Mouse (Mus musculus): ENCODE measurements at regions not wholly inside any gene's neighbourhood (a gene's known extent, or its start where the extent isn't known, plus 50 kb on each side); places are given as distances from the start of the nearest gene placed in this dataset.

DNA sequence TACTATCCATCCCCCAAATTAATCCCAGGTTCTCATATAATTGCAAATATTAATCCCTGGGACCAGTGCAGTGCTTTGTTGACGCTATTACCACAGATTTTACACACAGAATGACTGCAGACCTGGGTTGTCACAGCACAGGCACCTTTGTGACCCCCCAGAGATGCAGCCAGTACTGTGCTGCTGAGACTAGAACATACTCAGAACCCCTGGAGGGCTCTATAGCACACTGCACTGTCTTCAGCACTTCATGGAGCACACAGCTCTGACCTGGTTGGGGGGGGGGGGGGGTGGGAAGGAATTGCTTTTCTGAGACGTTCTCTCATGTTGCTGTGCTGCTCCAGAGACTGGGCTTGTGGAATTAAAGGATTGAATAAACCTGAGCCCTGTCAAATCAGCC lies 154.9 kb upstream of the Gm34302 start:
- no peak for ATAC-seq

DNA sequence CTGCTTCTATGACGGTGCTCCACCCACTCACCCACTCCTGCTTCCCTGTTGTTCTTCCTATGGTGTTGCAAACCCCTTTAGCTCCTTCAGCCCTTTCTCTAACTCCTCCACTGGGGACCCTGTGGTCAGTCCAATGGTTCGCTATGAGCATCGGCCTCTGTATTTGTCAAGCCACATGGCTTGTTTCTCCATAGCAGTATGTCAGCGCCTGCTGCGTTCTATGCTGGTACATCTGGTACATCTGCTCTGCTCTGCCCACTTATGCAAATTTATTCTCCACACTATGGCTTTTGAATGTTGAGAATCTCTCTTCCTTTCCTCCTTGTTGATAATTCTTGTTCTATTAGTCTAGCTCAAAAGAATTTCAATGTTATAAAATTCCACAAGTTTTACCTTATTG lies 154.2 kb upstream of the Gm34302 start:
- ATAC-seq = no peak

DNA sequence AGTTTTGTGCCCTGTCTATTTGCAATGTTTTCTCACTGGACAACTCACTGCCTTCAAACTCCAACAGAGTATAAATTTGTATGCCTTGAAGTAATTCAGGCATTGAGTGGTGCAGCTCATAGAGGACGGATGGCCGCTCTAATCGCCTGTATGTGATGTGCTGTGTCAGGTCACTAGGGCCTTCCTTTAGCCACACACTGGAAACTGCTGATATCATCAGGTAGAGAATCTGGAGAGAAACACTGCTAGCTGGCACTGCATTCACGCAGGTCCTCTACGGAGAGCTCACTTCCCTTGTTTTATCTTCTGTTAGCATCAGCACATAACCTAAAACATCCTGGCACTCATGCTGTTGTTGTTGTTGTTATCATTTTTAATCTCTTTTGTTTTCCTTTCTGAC lies 144.0 kb upstream of the Gm34302 start:
- no peak for ATAC-seq

GRCm38 (mm10) chr3:63616127-63616526 lies 132.4 kb upstream of the Gm34302 start:
- no peak for ATAC-seq

DNA sequence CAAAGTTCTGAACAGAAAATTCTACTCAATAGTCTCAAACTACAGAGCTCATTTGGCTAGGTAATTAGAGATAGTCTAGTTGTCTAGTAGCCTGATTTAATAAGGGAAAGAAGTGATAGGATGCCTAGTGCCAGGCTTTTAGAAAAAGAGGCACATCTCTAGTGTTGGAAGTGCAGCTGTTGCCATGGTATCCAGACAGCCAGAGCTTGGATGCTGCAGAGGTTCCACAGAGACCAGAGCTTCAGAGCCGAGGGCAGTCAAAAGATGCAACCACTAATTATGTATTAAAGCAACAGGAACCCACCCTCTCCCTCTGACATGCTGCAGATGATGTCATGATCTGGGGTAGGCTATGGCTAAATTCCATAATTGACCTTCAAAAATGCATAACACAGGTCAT lies 130.0 kb upstream of the Gm34302 start:
- no peak for ATAC-seq

DNA sequence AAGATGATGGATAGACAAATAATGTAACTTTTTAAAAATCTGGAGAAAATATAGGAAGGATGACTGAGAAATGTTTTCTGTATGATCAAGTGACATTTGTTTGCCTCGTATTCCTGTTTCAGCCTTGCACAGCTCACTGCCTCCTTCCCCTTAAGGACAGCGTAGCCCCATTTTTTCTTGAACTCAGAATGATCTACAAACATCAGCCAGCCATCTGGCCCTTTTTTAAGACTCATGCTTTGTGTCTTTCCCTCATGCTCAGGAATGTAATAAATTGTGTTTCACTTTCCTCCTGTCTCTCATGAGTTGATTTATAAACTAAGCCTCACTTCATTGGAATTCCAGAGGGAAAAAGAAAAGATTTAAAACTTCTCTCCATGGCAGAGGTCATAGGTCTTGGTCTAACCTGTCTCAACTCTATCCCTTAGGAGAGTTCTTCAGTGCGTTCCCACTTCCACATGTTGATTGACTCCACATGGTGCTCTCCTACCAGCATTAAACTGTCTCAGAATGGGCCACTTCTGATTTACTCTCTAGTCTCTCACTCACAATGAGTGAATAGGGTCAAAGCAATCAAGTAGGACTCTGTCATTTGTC lies 129.2 kb upstream of the Gm34302 start:
- ATAC-seq = no peak

DNA sequence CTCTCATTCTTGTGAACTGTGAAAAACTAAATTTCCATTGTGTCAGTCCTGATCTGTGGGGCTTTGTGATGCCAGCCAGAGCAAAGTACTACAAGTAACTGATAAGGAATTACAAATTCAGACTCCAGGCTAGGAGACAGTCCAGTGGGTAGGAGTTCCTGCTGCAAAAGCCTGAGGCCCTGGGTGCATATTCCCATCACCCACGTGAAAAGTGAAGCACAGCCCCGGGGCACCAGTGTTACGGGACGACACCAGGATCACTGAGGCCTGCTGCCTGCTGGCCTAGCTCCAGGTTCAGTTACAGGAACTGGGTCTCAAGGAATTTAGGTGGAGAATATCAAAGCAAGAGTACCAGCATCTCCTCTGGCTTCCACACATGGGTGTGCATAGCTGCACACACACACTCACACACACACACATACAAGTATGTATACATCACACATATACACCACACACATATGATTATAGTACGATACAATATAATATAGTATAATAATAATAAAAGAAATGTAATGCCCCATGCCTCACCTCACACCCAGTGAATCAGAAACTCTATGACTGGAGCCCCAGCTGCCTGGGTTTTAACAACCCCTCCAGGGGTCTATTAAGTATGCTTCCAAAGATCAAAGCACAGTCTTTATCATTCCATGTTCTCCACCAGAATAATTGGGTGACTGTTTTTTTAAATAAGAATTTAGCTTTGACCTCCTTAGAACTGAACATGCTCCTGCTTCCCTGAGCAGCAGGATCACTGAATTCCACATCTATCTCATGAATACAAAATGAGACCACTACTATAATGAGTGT lies 126.6 kb upstream of the Gm34302 start:
- no peak for ATAC-seq

GRCm38 (mm10) chr3:63609454-63610112 lies 125.9 kb upstream of the Gm34302 start:
- no peak for ATAC-seq

DNA sequence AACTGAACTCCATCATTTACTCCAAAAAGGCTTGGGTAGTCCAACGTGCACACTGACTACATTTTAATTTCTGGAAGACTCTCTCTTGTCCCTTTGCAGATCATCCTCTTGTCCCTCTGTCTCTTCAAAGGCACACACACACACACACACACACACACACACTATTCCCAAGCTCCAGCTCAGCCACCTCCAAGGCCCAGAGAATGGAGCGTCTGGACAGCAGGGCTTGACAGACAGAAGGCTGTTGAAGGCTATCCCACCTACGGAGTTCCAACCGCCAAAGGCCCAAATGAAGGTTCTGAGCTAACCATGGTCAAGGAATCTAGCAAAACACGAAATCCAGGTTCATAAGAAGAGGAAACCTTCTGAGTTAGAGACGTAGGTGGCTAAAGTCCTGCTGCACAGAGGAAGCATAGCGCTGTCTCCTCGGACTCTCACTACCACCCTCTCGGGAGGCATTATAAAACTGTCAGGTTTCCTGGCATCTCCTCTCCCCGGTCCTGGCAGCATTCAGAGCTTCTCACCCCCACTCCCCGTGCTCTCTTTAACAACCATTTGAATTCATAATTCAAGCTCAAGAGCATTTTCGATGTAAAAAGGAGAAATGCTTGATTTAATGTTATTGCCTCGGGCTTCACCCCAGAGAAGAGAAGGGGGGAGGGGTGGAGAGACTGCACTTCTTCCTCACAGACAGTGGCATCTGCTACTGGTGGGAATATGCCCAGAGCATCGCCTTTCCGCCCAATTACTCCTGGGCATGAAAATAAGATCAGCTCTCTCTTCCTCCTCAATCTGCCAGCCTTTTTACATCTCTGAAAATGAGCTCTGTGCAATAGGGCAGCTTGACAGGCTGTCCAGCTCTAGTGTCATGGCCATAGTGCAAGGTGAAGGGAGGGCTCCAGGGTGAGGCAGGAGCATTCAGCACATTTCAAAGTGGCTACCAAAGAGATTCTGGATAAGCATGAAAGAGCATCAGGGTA lies 99.3 kb upstream of the Gm34302 start:
- no peak for ATAC-seq

- no peak for ATAC-seq
Observed at GRCm38 (mm10) chr3:63582180-63582579, 98.5 kb upstream of the Gm34302 start.

DNA sequence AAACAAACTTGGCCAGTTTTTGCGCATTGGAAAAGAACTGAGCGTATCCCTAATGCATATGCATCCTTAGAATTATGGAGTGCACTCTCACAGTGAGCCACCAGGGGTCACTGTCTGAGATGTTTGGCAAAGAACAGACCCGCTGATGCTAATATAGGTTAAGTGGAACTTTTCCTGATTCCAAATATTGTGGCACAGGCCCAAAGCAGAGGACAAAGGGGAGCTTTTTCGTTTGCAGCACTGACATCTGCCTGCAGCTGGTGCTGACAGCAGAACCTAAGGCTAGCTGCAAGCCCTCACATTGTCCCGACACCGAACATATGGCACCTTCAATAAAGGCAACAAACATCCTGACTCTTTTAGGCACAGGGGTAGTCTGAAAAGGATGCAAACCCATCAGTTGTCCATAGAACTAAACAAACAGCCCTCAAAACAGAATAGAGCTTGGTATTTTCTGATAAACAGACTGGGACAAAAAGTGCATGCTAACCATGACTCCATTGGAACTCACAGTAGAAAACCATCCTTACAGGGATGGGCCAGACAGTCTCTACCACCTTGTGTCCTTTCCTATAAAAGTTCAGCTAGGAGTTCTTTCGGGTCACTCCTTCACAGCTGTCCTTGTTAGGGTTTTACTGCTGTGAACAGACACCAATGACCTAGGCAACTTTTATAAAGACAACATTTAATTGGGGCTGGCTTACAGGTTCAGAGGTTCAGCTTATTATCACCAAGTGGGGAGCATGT lies 87.1 kb upstream of the Gm34302 start:
- peak; percentile 57 for ATAC-seq

GRCm38 (mm10) chr3:63570082-63570481 lies 86.4 kb upstream of the Gm34302 start:
- no peak for ATAC-seq

- ATAC-seq = no peak
Observed at GRCm38 (mm10) chr3:63569004-63569596, 85.4 kb upstream of the Gm34302 start.

- no peak for ATAC-seq
Observed at GRCm38 (mm10) chr3:63567726-63568125, 84.0 kb upstream of the Gm34302 start.

DNA sequence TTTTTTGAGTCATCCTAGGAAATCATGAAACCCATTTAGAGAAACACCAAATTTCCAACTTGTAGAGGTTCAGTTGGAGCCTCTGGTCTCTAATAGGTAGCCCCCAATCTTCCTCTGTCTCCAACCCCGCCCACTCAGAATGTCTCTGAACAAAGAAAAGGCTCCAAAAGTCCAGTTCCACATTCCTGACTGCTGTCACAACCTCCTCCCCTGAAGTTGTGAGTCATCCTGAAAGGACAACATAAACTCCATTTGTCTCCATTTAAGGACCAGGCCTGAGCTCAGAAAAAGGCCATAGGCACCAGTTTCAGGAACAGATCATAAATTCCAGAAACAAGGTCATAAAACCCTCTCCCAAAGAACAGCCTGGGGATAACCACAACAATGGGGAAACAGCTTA lies 79.4 kb upstream of the Gm34302 start:
- no peak for ATAC-seq

GRCm38 (mm10) chr3:63562532-63562931 lies 78.9 kb upstream of the Gm34302 start:
- no peak for ATAC-seq

DNA sequence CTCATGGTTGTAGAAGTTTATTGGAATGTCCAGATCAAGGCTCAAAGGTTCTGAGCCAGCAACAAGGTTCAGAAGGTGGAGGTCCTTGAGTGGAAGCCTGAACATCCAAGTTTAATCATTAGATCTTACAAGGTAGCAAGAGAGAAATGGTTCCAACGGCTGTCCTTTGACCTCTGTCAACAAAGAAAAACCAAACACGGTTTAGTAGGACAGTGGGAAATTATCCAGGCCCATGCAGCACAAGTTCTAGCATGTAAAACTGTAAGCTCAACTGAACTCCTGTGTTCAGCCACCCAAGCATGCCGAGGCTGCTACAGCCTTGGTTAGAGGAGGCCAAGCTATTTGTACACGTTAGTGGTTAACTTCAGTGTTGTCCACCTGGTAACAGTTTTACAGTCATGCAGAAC lies 77.1 kb upstream of the Gm34302 start:
- ATAC-seq = no peak

GRCm38 (mm10) chr3:63556741-63557140 lies 73.1 kb upstream of the Gm34302 start:
- no peak for ATAC-seq

DNA sequence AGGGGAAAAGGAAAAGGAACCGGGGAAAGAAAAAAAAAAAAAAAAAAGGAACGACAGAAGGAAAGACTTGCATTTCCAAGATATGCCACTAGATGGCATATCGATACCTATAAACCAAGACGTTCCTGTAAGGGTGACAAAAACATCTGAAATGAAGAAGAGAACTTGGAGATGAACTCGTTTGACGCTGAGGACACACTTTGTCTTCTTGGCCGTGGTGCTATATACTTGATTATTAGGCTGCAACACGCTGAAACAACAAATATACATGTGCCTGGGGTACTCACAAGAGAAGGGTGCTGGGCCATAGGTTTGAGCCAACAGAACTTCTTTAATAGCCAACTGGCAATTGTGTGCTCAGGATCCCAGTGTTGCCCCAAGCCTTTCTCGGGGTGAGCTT lies 71.2 kb upstream of the Gm34302 start:
- no peak for ATAC-seq

DNA sequence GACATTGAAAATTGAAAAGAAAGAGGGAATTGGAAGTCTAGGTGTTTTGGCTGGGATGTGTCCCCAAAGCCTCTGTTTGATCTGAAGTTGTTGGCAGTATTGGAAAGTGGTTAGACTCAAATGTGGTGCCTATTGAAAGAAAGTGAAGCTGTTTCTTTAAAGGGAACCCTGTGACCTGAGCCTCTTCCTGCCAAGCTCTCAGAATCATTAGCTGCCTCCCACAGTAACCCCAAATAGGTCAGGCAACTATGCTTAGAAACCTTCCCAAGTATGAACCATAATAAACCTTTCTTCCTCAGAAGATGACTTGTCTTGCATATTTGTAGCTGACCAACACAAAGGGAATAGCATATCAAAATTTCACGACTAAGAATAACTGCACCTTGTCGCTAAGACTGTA lies 69.7 kb upstream of the Gm34302 start:
- no peak for ATAC-seq

DNA sequence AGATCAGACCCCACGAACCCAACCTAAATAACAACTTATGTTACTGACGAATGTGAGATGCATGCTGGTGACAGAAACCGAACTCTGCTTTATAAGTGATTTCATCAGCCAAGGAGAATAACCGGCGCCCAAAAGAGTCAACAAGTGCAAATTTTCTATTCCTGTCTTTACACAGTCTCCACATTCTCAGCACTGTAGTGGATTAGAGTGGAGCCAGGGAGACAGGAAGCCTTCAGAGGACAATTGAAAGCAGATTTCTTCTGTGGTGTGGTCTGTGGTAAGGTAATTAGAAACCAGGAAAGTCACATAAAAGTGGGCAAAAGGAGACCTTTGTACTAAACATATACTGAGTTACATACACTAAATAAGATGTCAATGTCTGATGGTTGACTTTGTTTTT lies 68.0 kb upstream of the Gm34302 start:
- no peak for ATAC-seq

All from activated CD4-positive, CD25-positive, alpha-beta regulatory T cell, adult 4 months (primary cell).